Mouse (Mus musculus): ENCODE data around the gene 4930579F01Rik. TPM values are rescaled to one million over a fixed set of nuclear protein-coding genes. Genes with fewer than 3 reads are reported as not detected.

Gene 4930579F01Rik
- polyA plus RNA-seq, 1 experiment from 2014 or later, result 0.14 TPM

GRCm38 (mm10) chr3:138208821-138209220, 15.2 kb upstream of the 4930579F01Rik start:
- H3K9me3 ChIP-seq (replicated peaks; ENCODE audit: low read length), result no peaks in the 10 kb centered on the region
- DNase-seq (ENCODE audit: low spot score) (no peak), ATAC-seq (replicated peaks; ENCODE audit: low FRiP score, low read depth) (no peak)
- H3K36me3 ChIP-seq (ENCODE audit: insufficient read depth, low read length), result no peaks in the 10 kb centered on the region
- TF ChIP-seq CTCF (IDR thresholded peaks at IDR 0.05; ENCODE audit: low read depth), result no peak
- H3K9ac ChIP-seq (ENCODE audit: low read depth, low read length), result no peak overlapping the region
- no peak overlapping the region for H3K27ac ChIP-seq
- H3K4me2 ChIP-seq (ENCODE audit: low read length), result no peak overlapping the region
- no peaks in the 10 kb centered on the region for H3K27me3 ChIP-seq (ENCODE audit: insufficient read depth, low read length)
- no peaks in the 10 kb centered on the region for H3K4me1 ChIP-seq (replicated peaks; ENCODE audit: insufficient read depth, low read length)
- no peak overlapping the region for H3K4me3 ChIP-seq (replicated peaks; ENCODE audit: low read depth, low read length)
- 89% methylated on average over 3 of the region's 3 CpGs for WGBS

GRCm38 (mm10) chr3:138198722-138199068, 5.1 kb upstream of the 4930579F01Rik start:
- ATAC-seq (replicated peaks; ENCODE audit: low FRiP score, low read depth), result no peak
- 0 out of 2 replicates have a peak overlapping the region, but pooled peaks have one; percentile 46 for H3K4me2 ChIP-seq (ENCODE audit: low read length)

GRCm38 (mm10) chr3:138197973-138198721, 4.5 kb upstream of the 4930579F01Rik start:
- 0 out of 2 replicates have a peak overlapping the region, but pooled peaks have one; percentile 37 for H3K9ac ChIP-seq (ENCODE audit: low read depth, low read length)
- 21% methylated on average over 20 of the region's 20 CpGs for WGBS

More at GRCm38 (mm10) chr3:138198722-138199068, 5.1 kb upstream of the 4930579F01Rik start:
- Histone ChIP-seq H3K27ac (no peak overlapping the region), H3K27me3 (ENCODE audit: insufficient read depth, low read length) (no peaks in the 10 kb centered on the region), H3K4me1 (replicated peaks; ENCODE audit: insufficient read depth, low read length) (0 out of 2 replicates have a peak, but pooled peaks cover 5% of the 10 kb centered on the region), H3K36me3 (ENCODE audit: insufficient read depth, low read length) (no peaks in the 10 kb centered on the region), H3K9me3 (replicated peaks; ENCODE audit: low read length) (no peaks in the 10 kb centered on the region), H3K9ac (ENCODE audit: low read depth, low read length) (0 out of 2 replicates have a peak overlapping the region, but pooled peaks have one; percentile 37), H3K4me3 (replicated peaks; ENCODE audit: low read depth, low read length) (no peak overlapping the region)
- WGBS, result 73% methylated on average over 7 of the region's 7 CpGs
- no peak for DNase-seq (ENCODE audit: low spot score)
- TF ChIP-seq CTCF (IDR thresholded peaks at IDR 0.05; ENCODE audit: low read depth), result no peak

GRCm38 (mm10) chr3:138197556-138197955, 3.9 kb upstream of the 4930579F01Rik start:
- no peaks in the 10 kb centered on the region for H3K27me3 ChIP-seq (ENCODE audit: insufficient read depth, low read length)
- DNase-seq (ENCODE audit: low spot score), result no peak
- WGBS, result 60% methylated on average over 9 of the region's 9 CpGs
- H3K4me3 ChIP-seq (replicated peaks; ENCODE audit: low read depth, low read length), result no peak overlapping the region
- peak overlapping the region; percentile 35 for H3K4me2 ChIP-seq (ENCODE audit: low read length)
- no peaks in the 10 kb centered on the region for H3K9me3 ChIP-seq (replicated peaks; ENCODE audit: low read length)
- no peak overlapping the region for H3K9ac ChIP-seq (ENCODE audit: low read depth, low read length)
- no peak for ATAC-seq (replicated peaks; ENCODE audit: low FRiP score, low read depth)
- no peak overlapping the region for H3K27ac ChIP-seq
- 0 out of 2 replicates have a peak, but pooled peaks cover 5% of the 10 kb centered on the region for H3K4me1 ChIP-seq (replicated peaks; ENCODE audit: insufficient read depth, low read length)
- no peak for TF ChIP-seq CTCF (IDR thresholded peaks at IDR 0.05; ENCODE audit: low read depth)
- no peaks in the 10 kb centered on the region for H3K36me3 ChIP-seq (ENCODE audit: insufficient read depth, low read length)

More at GRCm38 (mm10) chr3:138197973-138198721, 4.5 kb upstream of the 4930579F01Rik start:
- Histone ChIP-seq H3K27ac (no peak overlapping the region), H3K4me3 (replicated peaks; ENCODE audit: low read depth, low read length) (no peak overlapping the region), H3K36me3 (ENCODE audit: insufficient read depth, low read length) (no peaks in the 10 kb centered on the region), H3K4me1 (replicated peaks; ENCODE audit: insufficient read depth, low read length) (0 out of 2 replicates have a peak, but pooled peaks cover 5% of the 10 kb centered on the region), H3K9me3 (replicated peaks; ENCODE audit: low read length) (no peaks in the 10 kb centered on the region), H3K27me3 (ENCODE audit: insufficient read depth, low read length) (no peaks in the 10 kb centered on the region), H3K4me2 (ENCODE audit: low read length) (peak overlapping the region; percentile 46)
- DNase-seq (ENCODE audit: low spot score) (peak; percentile 95), ATAC-seq (replicated peaks; ENCODE audit: low FRiP score, low read depth) (peak; percentile 90)
- peak; percentile 99 for TF ChIP-seq CTCF (IDR thresholded peaks at IDR 0.05; ENCODE audit: low read depth)

GRCm38 (mm10) chr3:138197093-138197492, 3.5 kb upstream of the 4930579F01Rik start:
- ATAC-seq (replicated peaks; ENCODE audit: low FRiP score, low read depth), result peak; percentile 55; the same call in 1 of the 2 replicates

GRCm38 (mm10) chr3:138192260-138192659, 1.4 kb downstream of the 4930579F01Rik start:
- 78% methylated on average over 7 of the region's 7 CpGs for WGBS
- ATAC-seq (replicated peaks; ENCODE audit: low FRiP score, low read depth) (no peak), DNase-seq (ENCODE audit: low spot score) (no peak)
- Histone ChIP-seq H3K36me3 (ENCODE audit: insufficient read depth, low read length) (no peaks in the 10 kb centered on the region), H3K27ac (no peak overlapping the region), H3K4me2 (ENCODE audit: low read length) (no peak overlapping the region), H3K9me3 (replicated peaks; ENCODE audit: low read length) (no peaks in the 10 kb centered on the region), H3K4me1 (replicated peaks; ENCODE audit: insufficient read depth, low read length) (0 out of 2 replicates have a peak, but pooled peaks cover 1% of the 10 kb centered on the region), H3K9ac (ENCODE audit: low read depth, low read length) (no peak overlapping the region), H3K4me3 (replicated peaks; ENCODE audit: low read depth, low read length) (no peak overlapping the region), H3K27me3 (ENCODE audit: insufficient read depth, low read length) (no peaks in the 10 kb centered on the region)
- TF ChIP-seq CTCF (IDR thresholded peaks at IDR 0.05; ENCODE audit: low read depth), result no peak

More at GRCm38 (mm10) chr3:138197093-138197492, 3.5 kb upstream of the 4930579F01Rik start:
- Histone ChIP-seq H3K27me3 (ENCODE audit: insufficient read depth, low read length) (no peaks in the 10 kb centered on the region), H3K36me3 (ENCODE audit: insufficient read depth, low read length) (no peaks in the 10 kb centered on the region), H3K4me1 (replicated peaks; ENCODE audit: insufficient read depth, low read length) (0 out of 2 replicates have a peak, but pooled peaks cover 5% of the 10 kb centered on the region), H3K9ac (ENCODE audit: low read depth, low read length) (no peak overlapping the region), H3K9me3 (replicated peaks; ENCODE audit: low read length) (no peaks in the 10 kb centered on the region), H3K4me2 (ENCODE audit: low read length) (peak overlapping the region; percentile 35), H3K27ac (no peak overlapping the region), H3K4me3 (replicated peaks; ENCODE audit: low read depth, low read length) (no peak overlapping the region)
- 44% methylated on average over 14 of the region's 14 CpGs for WGBS
- DNase-seq (ENCODE audit: low spot score), result peak; percentile 41
- no peak for TF ChIP-seq CTCF (IDR thresholded peaks at IDR 0.05; ENCODE audit: low read depth)
